Mouse (Mus musculus) olfactory bulb, adult 2 months (tissue): Measurements from ENCODE around the gene Srgap2.

Experiments used
- CTCF ChIP-seq: fragments of 200-500 bp; IDR thresholded peaks from 2 replicates; pipeline ENCODE4 v1.5.1; 2012; ENCODE audit warnings: low read depth, mild to moderate bottlenecking, low read length, moderate library complexity; ENCODE audit not compliant: insufficient read depth
- POLR2A ChIP-seq: fragments of 200-500 bp; IDR thresholded peaks from 2 replicates; pipeline ENCODE4 v1.6.1; 2012; ENCODE audit warnings: mild to moderate bottlenecking, low read depth, low read length, moderate library complexity; ENCODE audit not compliant: insufficient read depth

- TF ChIP-seq POLR2A = no peak
- TF ChIP-seq CTCF = no peak
Observed at GRCm38 (mm10) chr1:131347708-131348107, 179.4 kb downstream of the Srgap2 start.
